Mouse (Mus musculus): Measurements from ENCODE around the gene Sox5. TPM values are rescaled to one million over a fixed set of nuclear protein-coding genes. Genes with fewer than 3 reads are reported as not detected.

Sox5 gene
- total RNA-seq, 4 experiments from 2014 or later: 11.7 to 35.6 (median 21.6) TPM

DNA sequence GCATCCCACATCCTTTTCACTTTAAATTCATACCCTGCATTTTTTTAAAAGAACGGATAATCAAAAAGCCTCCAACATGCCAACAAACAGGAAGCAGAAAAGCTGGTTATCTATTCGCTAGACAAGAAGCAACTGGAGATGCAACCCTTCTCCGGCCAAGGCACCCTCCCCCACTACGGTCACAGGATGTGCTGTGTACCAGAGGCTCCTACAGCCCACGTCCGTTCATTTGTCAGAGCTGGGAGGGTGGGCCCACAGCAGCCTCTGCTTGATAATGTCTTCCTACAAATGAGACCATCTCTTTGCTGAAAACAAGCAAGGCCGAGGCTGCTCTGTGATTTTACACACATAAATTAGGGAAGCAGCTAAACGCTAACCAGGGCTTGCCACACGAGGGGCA lies 69.9 kb downstream of the Sox5 start:
- DNase-seq: no peak

DNA sequence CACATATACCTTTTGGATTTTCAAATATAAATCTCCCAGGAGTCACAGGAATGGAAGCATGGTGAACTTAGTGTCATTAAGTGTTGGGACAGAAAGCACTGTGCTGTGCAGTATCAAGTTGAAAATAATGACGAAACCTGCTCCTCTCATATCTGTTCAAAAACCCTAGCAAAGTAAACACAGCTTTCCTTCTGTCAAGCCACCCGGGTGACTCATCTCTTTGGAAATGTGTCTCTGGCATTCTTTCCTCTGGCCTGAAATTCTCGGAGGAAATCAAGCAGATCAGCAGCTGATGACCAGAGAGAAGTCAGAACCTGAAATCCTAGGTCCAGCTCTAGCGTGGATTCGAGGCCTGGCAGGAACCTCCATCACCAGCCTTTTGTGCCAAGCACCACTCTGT lies 71.0 kb downstream of the Sox5 start:
- peak; percentile 60 for DNase-seq

DNA sequence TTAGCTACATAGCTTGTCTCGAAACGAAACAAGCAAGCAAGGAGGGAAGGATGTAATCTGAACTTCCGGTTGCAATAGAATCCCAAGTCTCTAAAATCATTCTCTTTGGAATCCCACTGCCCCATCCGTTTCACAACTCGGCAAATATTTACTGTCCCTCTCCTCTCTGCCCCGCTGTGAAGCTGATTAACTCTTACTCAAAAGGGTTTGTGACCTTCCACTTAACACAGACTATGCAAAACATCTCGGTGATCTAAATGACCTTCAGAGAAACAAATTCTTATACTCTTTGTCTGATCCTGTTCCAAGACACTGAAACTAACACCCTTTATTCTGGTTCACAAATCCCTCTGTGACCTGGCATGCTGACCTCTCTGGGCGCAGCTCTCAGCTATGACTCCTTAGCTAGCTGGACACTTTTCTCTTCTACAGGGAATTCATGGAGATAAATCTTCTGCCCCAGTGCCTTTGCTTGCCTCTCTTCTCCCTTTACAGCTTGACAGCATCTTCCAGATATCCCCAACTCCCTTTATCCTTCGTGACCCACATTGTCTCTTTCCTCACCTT lies 72.1 kb downstream of the Sox5 start:
- DNase-seq: no peak

DNA sequence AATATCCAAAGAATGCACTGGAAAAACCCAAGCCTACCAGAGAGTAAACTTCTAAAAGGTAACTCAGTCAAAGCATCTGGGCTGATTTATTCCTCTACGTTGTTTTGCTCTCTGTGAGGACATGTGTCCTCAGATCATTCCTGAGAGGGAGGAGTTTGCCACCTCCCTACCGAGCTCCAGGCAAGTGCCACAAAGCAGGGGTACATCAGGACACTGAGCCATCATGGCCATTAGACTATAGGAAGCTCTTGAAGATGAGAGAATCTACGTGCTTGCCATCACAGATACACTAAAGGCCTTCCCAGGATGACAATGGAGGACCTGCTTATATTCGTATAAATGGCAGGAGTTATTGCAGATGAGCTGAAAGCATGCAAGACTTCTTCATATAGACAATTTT lies 73.4 kb downstream of the Sox5 start:
- no peak for DNase-seq

DNA sequence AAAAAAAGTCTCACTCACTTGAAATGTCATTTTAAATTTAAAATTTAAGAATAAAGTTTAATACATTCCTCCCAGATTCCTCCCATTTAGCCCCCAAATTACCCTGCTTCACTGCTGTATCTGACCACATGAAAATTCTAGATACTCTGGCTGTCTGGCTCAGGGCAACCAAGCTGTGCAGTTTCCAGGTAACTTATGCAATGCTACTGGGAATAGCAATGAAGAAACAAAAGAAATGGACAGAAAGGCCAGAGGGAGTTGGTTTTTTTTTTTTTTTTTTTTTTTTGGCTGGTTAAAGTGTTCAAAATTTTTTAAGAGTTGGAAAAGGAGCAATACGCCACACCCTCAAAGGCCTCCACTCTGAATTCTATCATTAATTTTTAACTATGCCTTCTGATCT lies 73.8 kb downstream of the Sox5 start:
- no peak for DNase-seq

DNA sequence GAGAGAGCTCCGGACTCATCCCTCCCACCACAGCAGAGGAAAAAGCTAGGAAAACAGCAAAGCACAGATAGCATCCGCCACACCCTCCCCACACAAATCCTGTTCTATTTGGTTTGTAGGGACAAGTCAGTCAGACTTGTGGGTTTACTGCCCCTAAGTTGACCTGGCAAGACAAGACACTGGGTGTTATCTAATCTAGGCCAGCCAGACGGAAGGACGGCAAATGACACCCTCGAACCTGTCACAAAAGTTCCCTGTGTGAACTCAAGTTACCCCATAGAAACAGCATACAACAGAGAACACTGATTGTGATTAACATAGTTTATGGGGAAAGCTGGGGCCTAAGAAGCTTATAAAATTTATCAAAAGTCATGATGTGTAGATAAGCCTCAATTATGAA lies 76.8 kb downstream of the Sox5 start:
- no peak for DNase-seq

DNA sequence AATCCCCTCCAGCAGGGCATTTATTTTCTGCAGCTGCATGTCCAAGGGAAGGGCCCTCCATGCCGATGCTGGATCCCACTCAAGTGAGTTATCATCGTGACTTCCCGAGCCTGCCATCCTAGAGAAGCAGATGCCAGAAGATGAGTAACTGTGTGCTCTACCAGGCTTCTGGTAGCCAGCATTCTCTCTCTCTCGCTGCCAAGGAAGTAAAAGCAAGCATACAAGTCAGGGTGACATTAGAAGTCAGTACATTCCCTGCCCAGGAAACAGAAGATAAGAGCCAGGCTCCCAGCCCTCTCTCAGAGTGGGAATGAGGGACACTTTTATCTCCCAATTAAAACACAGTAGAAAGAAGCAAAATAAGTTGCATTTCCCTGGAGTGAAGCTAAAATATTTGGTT lies 86.1 kb downstream of the Sox5 start:
- no peak for DNase-seq

DNA sequence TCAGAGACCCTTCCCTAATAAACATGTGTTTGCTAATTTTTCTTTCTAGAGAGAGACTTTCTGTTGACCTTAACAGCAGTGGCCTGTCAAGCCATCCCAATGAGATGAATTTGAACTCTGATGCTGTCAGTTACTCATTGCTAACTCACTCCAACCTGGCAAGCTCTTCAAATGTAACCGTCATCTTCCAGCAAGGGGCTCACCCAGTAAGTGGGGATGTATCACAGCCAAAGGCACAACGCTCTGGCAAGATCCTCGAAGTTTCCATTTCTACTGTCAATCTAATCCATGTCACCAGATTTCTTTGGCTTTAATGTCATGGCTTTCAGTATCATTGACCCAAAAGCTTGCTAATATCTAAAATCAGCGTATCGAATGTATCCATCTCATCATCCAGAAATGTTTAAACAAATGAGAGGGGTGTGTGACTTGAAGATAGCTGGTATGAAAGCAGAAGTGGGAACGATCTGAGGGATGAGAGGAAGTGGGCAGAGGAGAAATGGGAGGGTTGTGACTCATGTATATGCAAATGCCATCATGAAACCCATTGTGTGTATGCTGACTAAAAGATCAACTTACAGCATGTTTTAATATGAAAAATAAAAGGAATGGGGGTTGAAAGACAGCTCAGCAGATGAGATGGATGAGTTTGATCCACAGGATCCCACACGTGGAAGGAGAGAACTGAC lies 88.4 kb downstream of the Sox5 start:
- no peak for DNase-seq

DNA sequence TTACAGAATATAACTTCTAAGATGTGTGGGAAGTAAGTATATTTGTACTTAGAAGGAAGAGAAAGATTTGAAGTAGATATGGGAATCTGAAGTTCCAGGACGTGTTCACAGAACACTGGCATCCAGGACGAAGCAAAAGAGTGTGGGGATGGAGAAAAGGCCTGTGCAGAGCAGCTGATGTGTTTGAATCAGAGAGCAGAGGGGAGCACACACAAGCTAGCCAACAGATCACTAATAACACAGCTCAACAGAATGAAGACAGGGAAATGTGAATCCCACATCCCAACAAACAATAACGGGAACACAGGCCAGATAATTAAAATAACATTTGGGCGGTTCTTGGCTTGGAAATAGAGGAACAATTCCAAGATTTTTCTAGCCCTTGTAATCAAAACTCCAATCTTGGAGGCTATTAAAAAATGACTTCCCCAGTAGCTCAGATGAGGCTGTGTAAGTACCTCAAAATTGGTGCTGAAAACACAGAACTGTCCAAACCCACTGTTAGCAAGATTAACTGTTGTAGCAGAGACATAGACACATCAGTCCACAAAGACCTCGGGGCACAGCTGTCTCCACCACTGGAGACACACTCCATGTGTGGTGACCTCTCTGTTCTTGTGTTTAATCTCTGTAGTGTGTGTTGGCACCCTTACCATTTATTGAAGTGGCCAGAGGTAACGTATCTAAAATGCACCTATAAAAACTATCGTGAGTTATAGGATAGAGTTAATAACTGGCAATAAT lies 90.3 kb downstream of the Sox5 start:
- no peak for DNase-seq

DNA sequence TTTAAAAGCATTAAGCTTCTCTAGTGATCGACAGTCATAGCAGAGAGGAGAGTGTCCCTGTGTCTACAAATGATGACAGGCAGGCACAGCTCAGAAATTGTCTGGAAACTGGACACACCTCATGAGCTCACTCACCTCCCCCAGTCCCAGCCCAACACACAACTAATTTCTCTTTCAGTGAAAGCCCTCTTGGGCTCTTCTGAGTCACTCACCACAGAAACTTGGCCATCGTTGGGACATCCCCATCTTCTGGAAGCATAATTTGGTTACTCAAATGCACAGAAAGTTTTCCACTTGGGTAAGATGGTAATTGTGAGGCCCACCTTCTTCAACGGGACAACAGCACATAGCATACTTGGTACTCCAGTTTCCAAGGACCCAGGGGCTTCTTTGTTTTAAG lies 92.7 kb downstream of the Sox5 start:
- no peak for DNase-seq

DNA sequence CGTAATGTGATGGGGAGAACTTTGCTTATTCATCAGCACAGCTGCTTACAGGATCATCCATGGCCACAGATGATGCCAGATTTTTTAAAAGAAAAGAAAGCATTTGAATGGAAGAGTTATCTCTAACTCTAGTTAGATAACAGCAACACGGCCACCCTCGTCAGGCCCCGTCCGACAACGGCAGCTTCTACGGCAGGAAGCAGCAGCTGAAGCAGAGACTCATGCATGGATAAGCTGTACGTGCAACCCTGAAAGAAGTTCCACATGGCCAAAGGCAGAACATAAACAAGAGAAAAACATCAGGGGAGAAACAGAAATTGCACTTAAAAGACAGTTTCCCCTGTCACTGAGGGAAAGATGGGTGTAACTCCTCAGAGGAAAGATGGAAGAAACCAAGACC lies 94.1 kb downstream of the Sox5 start:
- no peak for DNase-seq

DNA sequence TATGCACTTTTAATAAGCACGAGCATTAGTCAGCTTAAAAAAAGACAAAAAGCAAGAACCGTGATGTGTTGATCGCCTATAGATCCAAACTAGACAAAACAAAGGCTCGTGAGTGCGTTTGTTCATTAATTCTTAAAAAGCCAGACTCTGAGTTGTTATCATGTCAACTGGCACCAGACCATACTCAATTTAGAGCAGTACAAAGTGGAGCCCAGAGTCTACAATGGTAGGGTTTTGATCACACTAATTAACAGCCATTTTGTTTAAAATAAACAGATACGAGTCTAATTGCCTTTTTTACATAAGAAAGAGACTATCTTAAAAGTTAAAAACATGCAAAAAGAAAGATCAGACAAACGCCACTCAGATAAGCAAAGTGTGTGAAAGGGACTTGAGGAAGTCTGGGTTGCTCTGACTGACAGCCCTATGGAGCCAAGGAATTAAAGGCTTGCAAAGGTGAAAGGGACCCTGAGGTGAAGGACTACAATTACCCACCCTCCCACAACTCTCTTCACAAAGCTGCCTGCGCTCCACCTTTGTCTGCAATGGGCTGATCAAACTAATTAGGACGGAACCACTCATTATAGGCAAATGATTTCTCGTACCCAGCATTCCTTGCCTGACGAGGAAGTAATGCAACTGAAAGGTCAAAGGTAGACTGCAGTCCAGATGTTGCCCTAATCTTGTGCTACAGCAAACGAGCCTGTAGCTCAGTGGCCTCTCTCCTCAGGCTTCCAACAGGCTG lies 100.6 kb downstream of the Sox5 start:
- DNase-seq: no peak

DNA sequence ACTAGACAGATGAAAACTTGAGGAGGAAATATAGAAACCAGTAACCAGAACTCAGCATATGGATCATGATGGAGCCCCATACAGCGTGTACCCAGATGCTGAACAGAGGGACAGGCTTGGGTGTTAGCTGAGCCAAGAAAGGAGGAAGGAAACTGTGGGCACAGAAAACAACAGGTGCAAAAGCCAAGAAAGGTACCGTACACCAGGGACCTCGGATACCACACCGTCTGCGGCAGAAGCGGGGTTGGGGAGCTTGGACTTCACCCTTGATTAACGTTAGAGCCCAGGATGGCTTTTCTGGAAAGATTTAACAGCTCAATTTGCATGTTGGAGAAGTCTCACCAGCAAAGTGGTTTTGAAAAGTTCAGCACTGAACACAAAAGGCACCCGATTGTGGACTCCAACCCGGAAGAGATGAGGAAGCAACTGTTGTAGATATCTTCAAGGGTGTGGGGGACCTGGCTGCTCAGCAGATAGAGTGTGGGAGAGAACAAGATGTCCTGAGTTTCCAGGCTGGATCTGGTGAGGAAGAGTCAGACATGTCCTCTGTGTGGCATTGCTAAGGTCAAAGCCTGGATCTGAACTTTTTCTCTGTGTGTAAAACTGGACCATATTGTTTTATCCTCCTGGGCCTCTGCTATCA lies 104.2 kb downstream of the Sox5 start:
- DNase-seq: no peak

DNA sequence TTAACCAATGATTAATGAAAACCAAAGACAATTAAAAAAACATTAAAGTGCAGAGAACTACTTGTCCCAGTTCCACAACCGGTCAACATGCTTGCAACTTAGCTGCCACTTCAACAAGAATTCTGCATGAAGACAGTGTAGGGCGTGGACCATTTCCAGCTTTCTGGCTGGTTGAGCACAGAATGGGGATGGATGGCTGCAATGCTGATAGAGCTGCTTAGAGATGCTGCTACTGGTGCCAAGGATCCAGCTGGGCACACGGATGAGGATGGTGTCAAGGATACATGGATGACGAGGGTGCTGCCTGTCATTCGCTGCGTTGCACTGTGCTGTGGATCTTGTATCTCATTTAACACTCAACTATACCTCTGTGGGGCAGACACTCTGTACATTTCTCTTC lies 106.7 kb downstream of the Sox5 start:
- DNase-seq: no peak

DNA sequence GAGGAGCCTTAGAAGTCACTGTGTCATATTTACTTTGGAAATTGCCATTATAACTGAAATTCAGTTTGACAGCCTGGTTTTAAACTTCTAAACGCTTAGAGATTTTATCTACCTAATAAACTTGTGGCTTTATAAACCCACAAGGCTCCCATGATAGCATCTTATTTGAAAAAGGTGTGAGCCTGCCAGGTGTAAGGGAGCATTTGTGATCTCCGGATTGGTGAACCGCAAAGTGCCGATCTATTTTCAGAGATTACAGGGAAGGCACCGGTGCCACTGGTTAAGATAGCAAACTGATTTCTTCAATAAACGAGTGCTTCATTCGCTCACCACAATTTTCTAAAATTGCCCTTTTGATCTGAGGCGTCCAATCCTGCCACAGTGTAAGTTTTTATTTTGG lies 107.9 kb downstream of the Sox5 start:
- no peak for DNase-seq

DNA sequence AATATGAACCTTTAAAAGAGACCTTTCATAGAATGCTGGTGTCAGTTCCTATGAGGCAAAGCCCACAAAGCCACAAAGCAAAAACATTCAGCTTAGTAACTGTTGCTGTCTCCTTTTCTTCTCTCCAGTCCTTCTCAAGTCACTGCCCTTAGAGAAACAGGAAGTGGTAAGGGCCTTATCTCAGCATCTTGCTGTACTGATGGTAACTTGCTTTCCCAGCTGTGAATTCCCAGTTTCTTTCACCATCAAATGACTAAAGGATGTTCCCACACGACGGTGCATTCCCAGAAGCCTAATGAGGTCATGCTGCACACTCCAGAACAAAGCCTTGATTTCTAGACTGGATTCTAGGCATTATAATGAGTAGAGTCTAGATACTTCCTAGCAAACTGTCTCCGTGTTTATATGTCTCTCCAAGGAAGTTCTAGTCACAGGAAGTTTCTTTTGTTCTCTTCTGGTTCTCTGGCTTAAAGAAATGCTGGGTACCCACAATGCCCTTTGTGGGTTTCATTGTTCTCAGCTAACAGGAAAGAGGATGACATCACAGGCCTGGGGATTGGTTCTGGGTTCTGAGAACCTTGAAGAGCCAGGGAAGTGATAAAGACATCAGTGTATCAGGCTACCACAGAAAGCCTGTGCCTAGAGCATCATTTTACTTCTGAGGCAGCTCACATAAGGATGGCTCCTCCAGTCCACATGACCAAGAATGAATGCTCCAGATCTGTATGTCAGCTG lies 111.2 kb downstream of the Sox5 start:
- DNase-seq: no peak

DNA sequence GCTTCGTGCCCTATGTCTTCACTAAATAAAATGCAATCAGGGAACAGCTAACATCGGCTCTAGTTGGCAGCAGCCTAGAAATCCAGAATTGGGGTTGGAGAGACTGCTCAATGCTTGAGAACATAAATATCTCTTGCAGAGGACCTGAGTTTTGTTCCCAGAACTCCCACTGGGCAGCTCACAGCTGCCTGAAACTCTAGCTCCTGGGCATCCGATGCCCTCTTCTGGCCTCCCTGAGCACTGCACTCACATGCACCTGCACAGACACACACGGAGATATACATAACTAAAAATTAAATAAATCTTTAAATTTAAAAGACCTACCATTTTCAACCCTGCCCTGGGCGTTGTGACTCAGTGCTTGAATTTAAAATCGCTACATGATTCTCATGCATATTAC lies 115.2 kb downstream of the Sox5 start:
- no peak for DNase-seq

DNA sequence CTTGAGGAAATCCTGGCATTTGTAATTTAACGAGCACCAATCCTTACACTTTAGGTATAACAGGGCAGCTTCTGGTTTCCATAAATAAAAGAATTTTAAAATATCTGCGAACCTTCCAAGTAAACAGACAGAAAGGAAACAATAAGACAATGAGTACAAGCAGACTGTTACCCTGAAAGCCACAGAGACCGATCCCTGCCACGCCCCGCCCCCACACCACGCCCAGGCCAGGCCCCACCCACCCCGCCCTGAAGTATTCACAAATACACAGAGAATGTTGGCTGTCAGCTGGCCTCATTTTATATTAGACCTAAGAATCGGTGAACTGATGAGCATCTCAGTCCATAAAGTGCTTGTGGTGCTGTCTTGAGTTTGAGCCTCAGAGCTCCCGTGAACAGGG lies 117.0 kb downstream of the Sox5 start:
- no peak for DNase-seq

DNA sequence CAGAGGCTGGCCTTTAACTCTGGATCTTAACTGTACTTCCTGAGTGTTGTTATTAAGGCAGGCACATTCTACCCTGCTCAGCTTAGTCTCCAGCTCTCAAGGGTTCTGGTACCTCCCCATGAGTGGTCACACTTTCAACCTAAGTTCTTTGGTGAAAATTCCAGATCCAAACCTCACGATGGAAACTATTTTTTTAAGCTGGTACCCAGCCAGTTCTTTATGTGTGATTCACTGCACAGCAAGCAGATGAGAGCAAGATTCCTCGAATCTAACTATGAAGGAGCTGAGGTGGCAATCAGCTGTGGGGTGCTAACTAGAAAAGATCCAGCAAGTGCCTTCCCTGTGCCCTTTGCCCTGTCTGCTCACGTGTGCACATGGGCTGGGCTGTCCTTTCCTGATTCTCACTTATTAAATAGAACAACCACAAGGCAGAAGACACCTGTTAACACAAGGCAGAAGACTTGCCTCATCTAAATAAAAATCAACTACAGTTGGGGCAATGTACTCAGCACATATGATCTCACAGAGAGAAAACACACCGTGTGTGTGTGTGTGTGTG lies 118.2 kb downstream of the Sox5 start:
- no peak for DNase-seq

DNA sequence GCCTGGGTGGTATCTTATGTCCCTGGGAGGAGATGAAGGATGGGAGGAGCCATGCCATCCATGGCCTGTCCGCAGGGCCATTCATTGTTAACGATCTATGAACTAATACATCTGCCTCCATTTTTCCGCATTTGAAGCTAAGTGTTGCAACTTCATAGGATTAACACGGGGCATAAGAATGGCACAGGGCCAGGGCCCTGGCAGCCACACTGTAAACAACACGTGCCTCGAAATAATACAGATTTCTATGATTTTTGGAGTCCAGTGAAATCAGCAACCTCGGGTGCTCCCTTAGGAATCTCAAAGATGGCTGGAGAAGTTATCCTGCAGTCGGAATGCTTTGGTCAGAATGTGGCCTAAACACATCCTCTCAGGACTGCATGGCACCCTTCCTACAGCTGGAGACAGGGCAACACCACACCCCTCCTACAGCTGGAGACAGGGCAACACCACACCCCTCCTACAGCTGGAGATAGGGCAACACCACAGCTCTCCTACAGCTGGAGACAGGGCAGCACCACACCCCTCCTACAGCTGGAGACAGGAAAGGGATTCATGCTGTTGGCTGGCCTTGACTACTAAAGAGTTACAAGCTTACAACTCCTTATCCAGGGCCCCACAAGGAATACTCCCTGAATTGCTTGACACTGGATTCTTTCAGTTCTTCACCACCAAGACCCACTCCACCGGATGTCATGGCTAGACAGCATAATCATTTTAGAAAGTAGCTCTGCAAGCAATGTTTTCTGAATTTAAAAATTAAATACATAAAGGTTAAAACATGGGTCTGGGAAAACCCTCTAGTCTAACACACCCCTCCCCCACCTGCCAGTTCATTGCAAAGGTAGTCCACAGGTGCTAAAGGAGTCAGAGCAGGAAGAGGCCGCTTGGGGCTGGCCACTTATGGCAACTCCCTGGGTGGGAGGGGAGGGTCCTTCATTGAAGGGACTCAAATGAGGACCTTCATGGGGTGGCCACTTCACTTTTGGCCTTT lies 122.4 kb downstream of the Sox5 start:
- DNase-seq: no peak

DNA sequence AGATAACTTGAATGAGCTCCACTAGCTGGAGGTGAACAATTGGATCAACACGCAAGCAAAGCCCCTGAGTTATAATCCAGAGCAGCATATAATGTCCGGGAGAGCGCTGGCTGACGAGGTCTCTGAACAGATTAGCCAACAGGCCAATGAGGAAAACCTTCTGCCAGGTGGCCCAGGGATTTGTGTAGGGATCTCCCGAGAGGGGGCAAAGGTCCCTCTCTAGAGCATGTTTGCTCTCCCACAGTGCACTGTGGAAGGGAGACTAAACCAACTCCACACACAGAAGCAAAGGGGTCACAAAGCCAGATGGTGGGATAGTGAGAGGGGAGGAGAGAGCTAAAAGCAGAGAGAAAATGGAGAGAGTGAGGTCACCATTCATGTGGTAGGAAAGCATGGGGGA lies 128.9 kb downstream of the Sox5 start:
- no peak for DNase-seq
